Mouse (Mus musculus): ENCODE measurements around the gene Sbno2. TPM values are rescaled to one million over a fixed set of nuclear protein-coding genes. Genes with fewer than 3 reads are reported as not detected.

Sbno2 gene
- 99.1 and 152 TPM in 2 replicates for polyA plus RNA-seq (2012; ENCODE audit: low replicate concordance)

GRCm38 (mm10) chr10:80105460-80105859 lies at the start of gene Sbno2:
TSS of gene Sbno2 (minus strand) at chr10:80105571.

GRCm38 (mm10) chr10:80147719-80148601 lies 42.6 kb upstream of the Sbno2 start, which contains the start of gene Midn:
TSS of gene Midn (plus strand) at chr10:80148272.

DNA sequence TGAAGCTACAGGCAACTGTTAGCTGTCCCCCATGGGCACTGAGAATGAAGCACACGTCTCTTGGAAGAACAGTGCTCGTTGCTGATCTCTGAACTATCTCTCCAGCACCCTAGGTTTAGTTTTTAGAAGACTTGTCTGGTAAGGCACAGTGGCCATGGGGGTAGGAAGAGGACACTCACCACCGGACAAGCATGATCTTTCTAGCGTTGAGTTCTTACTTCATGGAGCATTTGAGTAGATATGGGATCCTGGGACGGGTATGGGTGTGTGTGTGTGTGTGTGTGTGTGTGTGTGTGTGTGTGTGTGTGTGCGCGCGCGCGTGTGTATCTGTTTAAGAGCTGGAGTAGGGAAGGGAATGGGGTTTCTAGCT lies 35.3 kb upstream of the Sbno2 start, which contains the start of gene Cbarp:
Gene Cbarp (minus strand): TSS at position 170 of the 370 bp plus-strand sequence.

DNA sequence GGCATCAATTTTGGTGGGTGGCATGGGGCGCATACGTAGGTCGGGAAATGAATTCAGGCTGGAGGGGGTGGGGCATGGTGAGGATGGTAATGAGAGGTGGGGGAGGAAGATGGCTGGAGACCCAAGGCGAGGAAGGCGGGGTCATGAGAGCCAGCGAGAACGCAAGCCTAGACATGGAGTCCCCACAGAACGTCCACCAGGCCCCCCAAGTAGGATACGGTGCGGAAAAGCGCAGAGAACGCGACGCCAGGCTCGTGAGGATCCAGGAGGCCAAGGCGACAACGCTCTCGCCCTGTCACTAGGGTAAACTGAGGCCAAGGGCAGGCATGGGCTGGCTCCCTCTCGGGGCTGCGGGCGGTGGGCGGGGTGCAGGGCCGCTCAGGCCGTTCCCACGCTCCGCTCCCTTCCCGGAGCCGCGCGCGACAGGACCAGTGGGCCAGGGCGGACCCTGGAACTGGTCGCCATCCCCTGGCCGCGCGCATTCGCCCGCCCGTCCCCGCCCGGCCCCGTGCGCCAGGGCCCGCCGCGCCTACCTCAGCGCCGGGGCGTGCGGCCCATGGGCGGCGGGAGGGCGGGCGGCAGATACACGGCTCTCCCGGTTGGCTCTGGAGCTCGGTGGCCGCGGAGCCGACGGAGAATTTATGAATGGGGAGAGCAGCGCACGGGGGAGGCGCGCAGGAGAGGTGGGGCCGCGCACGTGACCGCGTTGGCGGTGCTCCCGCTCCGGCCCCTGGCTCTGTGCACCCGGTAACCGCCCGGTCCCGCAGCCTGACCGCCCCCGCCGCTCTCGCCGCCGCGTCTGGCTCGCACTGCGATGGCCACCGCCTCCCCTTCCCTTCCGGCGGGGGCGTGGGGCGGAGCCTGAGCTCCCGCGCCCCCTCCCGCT lies 33.4 kb upstream of the Sbno2 start, which contains the start of gene Atp5d:
Gene Atp5d (plus strand): TSS at position 80 of the 886 bp plus-strand sequence.

GRCm38 (mm10) chr10:80115290-80115943 lies 10.0 kb upstream of the Sbno2 start, which contains the start of gene Stk11:
TSS of gene Stk11 (plus strand) at chr10:80115803.

DNA sequence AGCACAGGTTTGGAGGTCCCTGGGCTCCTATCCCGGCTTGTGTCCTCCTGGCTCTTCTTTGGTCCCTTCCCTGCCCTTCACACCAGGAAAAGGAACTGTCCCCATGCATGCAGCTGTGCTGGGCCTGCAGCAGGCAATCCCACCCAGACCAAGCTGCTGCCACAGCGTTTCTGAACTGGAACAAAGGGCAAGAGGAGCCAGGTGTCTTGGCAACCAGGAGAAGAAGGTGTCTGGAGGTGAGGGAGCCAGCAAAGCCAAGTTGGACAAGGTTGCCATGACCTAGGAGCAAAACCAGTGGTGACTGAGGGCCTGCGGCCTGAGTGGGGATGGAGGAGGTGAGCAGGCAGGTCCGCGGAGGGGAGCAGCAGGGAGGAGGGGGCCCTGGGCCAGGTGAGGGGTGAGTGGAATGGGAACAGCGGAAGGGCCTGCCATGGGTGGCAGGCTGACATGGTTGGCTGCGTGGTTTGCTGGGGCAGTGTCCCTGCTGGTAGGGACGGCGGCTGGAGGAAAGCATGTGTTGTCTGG lies 58.3 kb downstream of the Sbno2 start, which contains the start of gene Gpx4:
Gene Gpx4 (plus strand): TSS at position 126 of the 525 bp plus-strand sequence.

DNA sequence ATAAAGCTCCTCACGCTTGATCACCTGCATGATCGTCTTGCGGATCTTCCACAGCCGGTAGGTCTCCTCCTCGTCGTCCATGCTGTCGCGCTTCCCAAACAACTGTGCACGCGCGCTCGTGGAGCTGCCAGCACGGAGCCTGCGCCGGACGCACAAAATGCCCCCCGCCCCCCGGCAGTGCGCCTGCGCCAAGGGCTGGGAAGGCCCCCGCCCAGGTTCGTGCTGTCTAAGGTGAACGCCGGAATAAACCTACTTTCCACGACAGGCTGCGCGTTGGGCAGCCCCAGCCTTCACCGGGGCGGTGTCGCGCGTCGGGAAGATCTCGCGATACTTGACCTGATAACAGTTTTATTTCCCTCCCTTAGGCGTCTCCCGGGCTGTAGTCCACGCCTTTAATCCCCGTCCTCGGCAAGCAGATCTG lies 65.8 kb downstream of the Sbno2 start, which contains the start of gene Polr2e:
Gene Polr2e (minus strand): TSS at position 237 of the 421 bp plus-strand sequence.

DNA sequence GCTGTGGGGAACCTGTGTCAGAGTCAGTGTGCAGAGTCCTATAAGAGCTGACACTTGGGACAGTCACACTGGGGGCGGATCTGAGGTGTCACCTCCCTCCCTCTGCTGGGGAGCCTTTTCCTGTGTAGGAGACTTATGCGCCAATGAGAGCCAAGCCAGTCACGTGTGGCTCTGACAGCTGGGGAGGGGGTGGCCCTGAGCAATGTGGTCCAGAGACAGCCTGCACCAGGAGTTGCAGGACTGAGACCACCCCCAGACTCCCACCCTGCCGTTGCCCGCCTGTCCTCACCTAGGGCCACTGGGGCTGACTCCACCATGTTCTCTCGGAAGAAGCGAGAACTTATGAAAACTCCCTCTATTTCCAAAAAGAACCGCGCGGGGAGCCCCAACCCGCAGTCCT lies 88.9 kb downstream of the Sbno2 start, which contains the start of gene Arhgap45:
Gene Arhgap45 (plus strand): TSS at position 143 of the 400 bp plus-strand sequence.

Other genes with a start within 250 kb of the Sbno2 start
- 14.3 and 43.0 TPM in 2 replicates for gene Prtn3, start 231.1 kb downstream of the Sbno2 start, polyA plus RNA-seq (2012; ENCODE audit: low replicate concordance)
- gene Plppr3, start 230.9 kb downstream of the Sbno2 start, polyA plus RNA-seq (2012; ENCODE audit: low replicate concordance) = 0.57 and 2.3 TPM in 2 replicates
- 11.5 and 13.6 TPM in 2 replicates for gene Elane, start 219.3 kb downstream of the Sbno2 start, polyA plus RNA-seq (2012; ENCODE audit: low replicate concordance)
- gene Cfd, start 214.7 kb downstream of the Sbno2 start, polyA plus RNA-seq (2012; ENCODE audit: low replicate concordance) = not detected in 2 replicates
- 45.3 and 64.9 TPM in 2 replicates for gene Med16, start 196.6 kb downstream of the Sbno2 start, polyA plus RNA-seq (2012; ENCODE audit: low replicate concordance)
- gene Gm26602, start 194.7 kb downstream of the Sbno2 start, polyA plus RNA-seq (2012; ENCODE audit: low replicate concordance) = 0.88 TPM in 1 of 2 replicates, not detected in the other
- 1.2 and 3.0 TPM in 2 replicates for gene Kiss1r, start 188.6 kb downstream of the Sbno2 start, polyA plus RNA-seq (2012; ENCODE audit: low replicate concordance)
- 194 and 217 TPM in 2 replicates for gene R3hdm4, start 184.4 kb downstream of the Sbno2 start, polyA plus RNA-seq (2012; ENCODE audit: low replicate concordance)
- 90.3 and 327 TPM in 2 replicates for gene Arid3a, start 178.5 kb downstream of the Sbno2 start, polyA plus RNA-seq (2012; ENCODE audit: low replicate concordance)
- gene Wdr18, start 145.4 kb downstream of the Sbno2 start, polyA plus RNA-seq (2012; ENCODE audit: low replicate concordance) = 29.7 and 32.3 TPM in 2 replicates
- 0.17 and 0.43 TPM in 2 replicates for gene Grin3b, start 134.9 kb downstream of the Sbno2 start, polyA plus RNA-seq (2012; ENCODE audit: low replicate concordance)
- gene Tmem259, start 121.2 kb downstream of the Sbno2 start, polyA plus RNA-seq (2012; ENCODE audit: low replicate concordance) = 311 and 927 TPM in 2 replicates
- gene Cnn2, start 117.0 kb downstream of the Sbno2 start, polyA plus RNA-seq (2012; ENCODE audit: low replicate concordance) = 876 and 1,258 TPM in 2 replicates
- gene Abca7, start 109.1 kb downstream of the Sbno2 start, polyA plus RNA-seq (2012; ENCODE audit: low replicate concordance) = 42.0 and 76.1 TPM in 2 replicates
- 660 and 1,623 TPM in 2 replicates for gene Arhgap45, start 88.9 kb downstream of the Sbno2 start, polyA plus RNA-seq (2012; ENCODE audit: low replicate concordance)
- gene Polr2e, start 65.8 kb downstream of the Sbno2 start, polyA plus RNA-seq (2012; ENCODE audit: low replicate concordance) = 68.4 and 166 TPM in 2 replicates
- gene Gpx4, start 58.4 kb downstream of the Sbno2 start, polyA plus RNA-seq (2012; ENCODE audit: low replicate concordance) = 298 and 797 TPM in 2 replicates
- 99.1 and 132 TPM in 2 replicates for gene Stk11, start 10.2 kb upstream of the Sbno2 start, polyA plus RNA-seq (2012; ENCODE audit: low replicate concordance)
- 650 and 864 TPM in 2 replicates for gene Atp5d, start 33.1 kb upstream of the Sbno2 start, polyA plus RNA-seq (2012; ENCODE audit: low replicate concordance)
- gene Cbarp, start 35.3 kb upstream of the Sbno2 start, polyA plus RNA-seq (2012; ENCODE audit: low replicate concordance) = 25.3 and 46.2 TPM in 2 replicates
- 365 and 523 TPM in 2 replicates for gene Midn, start 42.7 kb upstream of the Sbno2 start, polyA plus RNA-seq (2012; ENCODE audit: low replicate concordance)
- 157 and 188 TPM in 2 replicates for gene Cirbp, start 60.4 kb upstream of the Sbno2 start, polyA plus RNA-seq (2012; ENCODE audit: low replicate concordance)
- gene 1600002K03Rik, start 67.4 kb upstream of the Sbno2 start, polyA plus RNA-seq (2012; ENCODE audit: low replicate concordance) = 6.8 and 15.3 TPM in 2 replicates
- 1.4 and 2.8 TPM in 2 replicates for gene Efna2, start 73.9 kb upstream of the Sbno2 start, polyA plus RNA-seq (2012; ENCODE audit: low replicate concordance)
- 36.6 and 116 TPM in 2 replicates for gene Mum1, start 120.9 kb upstream of the Sbno2 start, polyA plus RNA-seq (2012; ENCODE audit: low replicate concordance)
- 141 and 175 TPM in 2 replicates for gene Ndufs7, start 143.6 kb upstream of the Sbno2 start, polyA plus RNA-seq (2012; ENCODE audit: low replicate concordance)
- 1.6 and 3.6 TPM in 2 replicates for gene Gamt, start 155.4 kb upstream of the Sbno2 start, polyA plus RNA-seq (2012; ENCODE audit: low replicate concordance)
- 294 and 420 TPM in 2 replicates for gene Dazap1, start 155.9 kb upstream of the Sbno2 start, polyA plus RNA-seq (2012; ENCODE audit: low replicate concordance)
- gene Rps15, start 186.9 kb upstream of the Sbno2 start, polyA plus RNA-seq (2012; ENCODE audit: low replicate concordance) = 1,574 and 8,825 TPM in 2 replicates
- gene Apc2, start 190.4 kb upstream of the Sbno2 start, polyA plus RNA-seq (2012; ENCODE audit: low replicate concordance) = 0.78 and 1.1 TPM in 2 replicates
- 60.0 and 110 TPM in 2 replicates for gene 2310011J03Rik, start 215.0 kb upstream of the Sbno2 start, polyA plus RNA-seq (2012; ENCODE audit: low replicate concordance)
- 8.5 and 14.2 TPM in 2 replicates for gene Pcsk4, start 223.9 kb upstream of the Sbno2 start, polyA plus RNA-seq (2012; ENCODE audit: low replicate concordance)
- 4.6 and 5.4 TPM in 2 replicates for gene Reep6, start 224.4 kb upstream of the Sbno2 start, polyA plus RNA-seq (2012; ENCODE audit: low replicate concordance)
- 0.74 and 1.1 TPM in 2 replicates for gene Adamtsl5, start 242.8 kb upstream of the Sbno2 start, polyA plus RNA-seq (2012; ENCODE audit: low replicate concordance)

Measured in hematopoietic multipotent progenitor cell, adult 10-12 weeks (in vitro differentiated cells).